Mouse (Mus musculus): ENCODE measurements at regions not wholly inside any gene's neighbourhood (a gene's known extent, or its start where the extent isn't known, plus 50 kb on each side); places are given as distances from the start of the nearest gene placed in this dataset.

DNA sequence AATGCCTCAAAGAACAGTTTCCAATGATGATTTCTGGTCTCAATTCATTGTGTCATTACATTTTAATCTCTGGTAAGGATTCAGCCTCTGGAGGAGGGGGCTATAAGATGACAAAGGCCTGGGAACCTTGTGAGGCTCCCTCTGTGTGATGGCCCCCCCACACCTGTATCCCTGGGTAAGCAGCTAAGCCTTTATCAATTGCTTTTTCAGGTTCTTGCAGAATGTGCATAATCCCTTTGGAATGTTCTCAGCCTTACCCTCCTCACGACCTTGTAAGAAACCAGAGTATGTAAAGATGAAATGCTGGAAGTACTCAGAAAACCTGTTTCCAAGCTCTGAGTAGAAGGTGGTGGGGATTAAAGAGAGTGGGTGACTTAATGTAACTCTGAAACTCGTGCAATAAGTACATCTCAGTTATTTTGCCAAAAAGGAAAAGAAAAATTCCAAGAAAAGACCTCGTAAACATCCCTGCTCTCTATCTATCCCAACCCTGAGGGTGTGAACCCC lies 446.7 kb upstream of the Mctp2 start:
- no peak for ATAC-seq

DNA sequence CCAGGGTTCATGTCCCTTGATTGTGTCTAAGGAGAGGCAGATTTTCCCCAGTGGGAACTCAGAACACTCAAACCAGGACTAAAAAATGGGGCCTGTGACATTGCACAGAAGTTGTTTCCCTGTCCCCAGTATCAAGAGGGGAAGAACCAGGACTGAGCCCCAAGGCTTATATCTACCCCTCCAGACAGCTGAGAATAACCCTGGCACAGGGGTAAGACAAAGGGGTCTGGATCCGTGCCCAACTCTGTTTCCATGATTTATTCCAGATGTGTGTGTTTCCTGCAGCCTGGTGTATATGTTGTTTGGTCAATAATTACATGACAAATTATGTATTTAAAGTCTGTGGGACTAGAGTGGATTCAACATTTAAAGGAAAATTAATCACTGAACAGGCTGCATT lies 456.3 kb upstream of the Mctp2 start:
- no peak for ATAC-seq

DNA sequence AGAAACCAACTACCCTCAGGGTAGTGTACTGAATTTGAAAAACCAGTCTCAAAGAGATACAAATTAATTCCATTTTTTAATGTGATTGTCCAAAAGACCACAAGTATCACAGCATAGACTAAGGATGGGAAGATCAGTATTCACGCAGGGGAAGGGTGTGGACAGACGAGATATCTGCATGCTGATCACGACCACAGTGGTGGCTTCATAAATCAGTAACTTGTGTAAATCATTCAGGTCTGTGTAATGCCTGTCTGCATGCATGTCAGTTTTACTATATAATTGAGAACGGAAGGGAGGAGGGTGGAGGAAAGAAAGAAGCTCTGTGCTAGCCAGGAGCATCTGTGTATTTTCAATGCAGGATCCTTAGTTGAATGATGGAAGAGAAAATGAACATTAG lies 462.3 kb upstream of the Mctp2 start:
- no peak for ATAC-seq

DNA sequence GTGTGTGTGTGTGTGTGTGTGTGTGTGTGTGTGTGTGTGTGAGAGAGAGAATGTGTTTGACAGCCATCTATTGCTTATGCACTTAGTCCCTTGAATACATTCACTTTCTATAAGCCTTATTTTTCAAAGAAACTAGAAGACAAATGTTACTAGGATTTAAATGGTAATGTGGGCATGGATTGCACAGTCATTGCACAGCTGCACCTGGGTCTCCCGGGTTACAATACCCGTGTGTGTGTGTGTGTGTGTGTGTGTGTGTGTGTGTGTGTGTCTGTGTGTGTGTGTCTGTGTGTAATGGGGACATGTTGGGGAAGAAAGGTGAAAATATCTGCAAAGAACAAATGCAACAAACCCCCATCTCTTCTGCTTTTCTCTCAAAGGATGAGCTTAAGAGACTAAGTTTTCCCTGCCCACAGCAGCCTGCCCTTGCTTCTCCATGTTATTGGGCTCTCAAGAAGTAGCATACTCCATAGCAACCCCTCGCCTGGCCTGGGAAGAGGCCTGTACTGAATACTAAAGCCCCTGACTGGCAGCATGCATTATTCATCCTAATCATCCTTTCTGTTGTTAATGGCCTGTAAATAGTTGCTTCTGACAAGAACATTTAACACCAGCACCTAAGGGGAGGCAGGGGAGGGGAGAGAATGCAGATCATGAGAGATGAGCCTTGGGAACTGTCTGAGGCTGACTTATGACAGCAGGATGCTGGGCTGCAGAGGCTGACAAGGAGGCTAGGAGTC lies 467.8 kb upstream of the Mctp2 start:
- no peak for ATAC-seq

DNA sequence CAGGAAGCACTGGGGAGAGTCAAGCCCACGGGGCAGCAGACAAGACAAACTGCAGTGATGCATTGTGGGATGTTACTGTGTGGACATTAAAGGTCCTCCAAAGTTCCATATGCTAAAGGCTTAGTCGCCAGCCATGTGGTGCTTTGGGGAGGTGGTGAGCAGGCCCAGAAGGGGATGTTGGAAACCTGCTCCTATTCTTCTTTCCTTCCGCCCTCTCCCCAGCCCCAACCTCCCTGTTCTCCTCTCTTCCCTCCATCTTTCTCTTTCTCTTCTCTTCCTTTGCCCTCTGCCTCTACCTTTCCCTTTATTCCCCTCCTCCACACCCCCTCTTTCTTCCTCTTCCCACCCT lies 468.3 kb upstream of the Mctp2 start:
- ATAC-seq = no peak

DNA sequence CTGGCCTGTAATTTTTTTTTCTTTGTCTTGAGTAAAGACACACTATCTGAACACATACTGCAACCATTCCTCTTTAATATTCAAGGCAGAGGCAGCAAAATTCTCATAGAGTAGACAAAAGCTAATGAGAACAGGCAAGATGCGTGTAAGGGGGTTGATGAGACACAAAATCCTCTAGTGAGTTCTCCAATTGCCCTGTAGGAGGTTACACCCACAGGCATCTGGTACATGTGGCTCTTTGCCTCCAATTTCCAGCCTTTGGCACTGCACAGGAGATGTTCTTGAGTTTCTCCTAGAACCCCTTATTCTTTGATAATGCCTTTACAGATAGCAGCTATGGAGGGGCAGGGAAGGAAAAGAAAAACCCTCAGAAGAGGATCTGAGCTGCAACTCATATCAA lies 480.9 kb upstream of the Mctp2 start:
- ATAC-seq = no peak

DNA sequence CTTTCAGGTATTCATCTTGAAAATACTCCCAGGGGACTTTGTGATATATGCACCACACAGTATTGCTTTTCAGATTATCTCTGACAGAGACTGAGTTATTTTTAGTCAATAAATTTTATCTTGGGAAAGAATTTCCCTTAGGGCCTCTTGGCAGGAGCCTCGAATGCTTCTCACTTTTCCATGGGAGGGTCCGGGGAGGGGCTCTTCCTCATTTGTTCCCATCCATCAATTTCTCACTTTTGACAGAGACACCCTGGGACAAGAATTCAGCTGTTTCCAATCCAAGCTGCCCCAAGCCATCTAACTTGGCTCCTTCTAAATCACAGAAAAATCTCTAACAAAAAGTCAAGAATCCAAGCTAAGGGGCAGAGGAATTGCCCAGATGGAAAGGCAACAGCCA lies 481.9 kb upstream of the Mctp2 start:
- ATAC-seq = no peak

DNA sequence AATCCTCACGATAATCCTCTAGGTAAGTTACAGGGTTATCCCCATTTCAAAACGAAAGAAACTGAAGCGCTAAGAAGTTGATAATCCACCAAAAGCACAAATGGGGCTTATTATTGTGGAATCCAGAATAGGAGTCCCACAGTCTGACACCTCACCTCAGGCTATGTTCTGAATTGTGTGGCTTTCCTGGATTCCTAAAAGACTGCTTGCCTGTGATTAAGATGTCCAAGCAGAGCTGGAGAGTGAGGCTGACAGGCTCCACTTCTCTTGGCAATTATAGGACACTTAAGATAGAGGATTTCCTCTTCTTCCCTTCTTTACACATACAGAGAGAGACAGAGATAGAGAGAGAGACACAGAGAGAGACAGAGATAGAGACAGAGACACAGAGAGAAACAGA lies 515.7 kb upstream of the Mctp2 start:
- ATAC-seq = no peak

DNA sequence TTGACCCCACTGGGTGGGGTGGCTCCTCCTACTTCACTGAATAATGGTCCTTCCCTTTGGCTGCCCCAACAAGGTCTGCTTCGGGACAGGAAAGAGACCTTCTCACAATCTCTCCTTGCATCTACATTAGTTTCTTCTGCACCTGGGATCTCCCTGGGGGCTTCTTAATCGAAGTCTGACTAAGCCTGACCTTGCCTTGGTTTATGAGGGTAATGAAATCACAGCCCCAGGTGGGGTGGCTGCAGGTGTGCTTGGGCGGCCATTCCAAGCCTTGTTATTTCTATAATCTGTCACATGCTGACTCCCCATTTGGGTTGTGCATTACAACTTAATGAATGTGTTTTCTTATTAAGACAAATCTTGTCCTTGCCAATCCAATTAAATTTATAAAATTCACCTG lies 520.2 kb upstream of the Mctp2 start:
- ATAC-seq = no peak

DNA sequence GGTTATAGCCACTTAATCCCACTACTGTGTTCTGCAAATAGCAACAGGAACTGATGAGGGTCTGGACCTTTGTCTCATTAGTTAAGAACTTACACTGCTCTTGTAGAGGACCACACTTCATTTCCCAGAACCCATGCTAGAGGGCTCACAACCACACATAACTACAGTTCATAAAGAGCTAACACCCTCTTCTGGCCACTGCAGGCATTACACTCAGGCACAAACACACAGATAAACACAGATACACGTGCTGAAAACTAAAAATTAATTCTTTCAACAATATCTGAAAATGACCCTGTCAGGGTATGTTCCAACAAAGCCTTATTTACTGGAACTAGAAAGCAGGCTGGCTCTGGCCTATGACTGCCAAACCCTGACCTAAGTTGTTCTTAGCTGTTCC lies 529.0 kb upstream of the Mctp2 start:
- ATAC-seq = no peak

DNA sequence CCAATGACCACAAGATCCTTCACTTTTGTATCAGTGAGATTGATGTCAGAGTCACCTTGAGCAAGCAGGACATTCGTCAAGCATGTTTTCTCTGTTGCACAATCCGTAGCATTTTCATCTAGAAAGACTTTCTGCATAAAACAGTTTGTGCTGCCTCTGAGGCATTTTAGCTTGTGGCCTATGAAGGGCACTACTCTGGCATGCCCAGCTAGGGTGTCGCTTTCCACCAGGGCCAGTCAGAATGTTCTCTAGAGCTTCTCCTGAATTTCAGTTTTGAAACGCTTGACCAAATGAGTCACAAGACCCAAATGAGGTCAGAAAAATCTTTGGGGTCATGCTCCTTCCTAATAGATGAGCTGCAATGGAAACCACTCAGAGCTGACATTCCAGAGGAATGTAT lies 529.6 kb upstream of the Mctp2 start:
- no peak for ATAC-seq

DNA sequence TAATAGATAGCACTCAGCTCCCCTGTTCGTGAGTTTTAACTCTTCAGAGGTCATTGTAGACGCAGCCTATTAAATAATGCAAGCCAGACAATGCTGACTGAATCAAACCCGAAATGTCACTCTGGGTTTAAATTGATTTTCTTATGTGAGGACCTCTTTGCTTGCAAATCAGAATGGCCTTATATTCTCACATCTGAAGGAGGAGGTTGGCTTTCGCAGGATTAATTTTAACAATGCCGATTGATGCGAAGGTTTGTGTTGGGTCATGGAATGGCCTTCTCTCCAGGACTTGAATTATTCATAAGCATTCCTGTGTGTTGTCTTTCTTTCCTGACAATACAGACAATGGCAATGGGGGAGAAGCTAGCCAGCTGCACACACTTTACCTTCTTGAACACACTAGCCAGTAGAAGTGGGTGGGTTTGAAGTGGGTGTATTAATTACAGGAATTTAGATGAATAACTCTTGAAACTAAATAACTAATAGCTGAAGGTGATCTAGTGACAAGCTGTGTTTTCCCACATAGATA lies 530.1 kb upstream of the Mctp2 start:
- no peak for ATAC-seq

DNA sequence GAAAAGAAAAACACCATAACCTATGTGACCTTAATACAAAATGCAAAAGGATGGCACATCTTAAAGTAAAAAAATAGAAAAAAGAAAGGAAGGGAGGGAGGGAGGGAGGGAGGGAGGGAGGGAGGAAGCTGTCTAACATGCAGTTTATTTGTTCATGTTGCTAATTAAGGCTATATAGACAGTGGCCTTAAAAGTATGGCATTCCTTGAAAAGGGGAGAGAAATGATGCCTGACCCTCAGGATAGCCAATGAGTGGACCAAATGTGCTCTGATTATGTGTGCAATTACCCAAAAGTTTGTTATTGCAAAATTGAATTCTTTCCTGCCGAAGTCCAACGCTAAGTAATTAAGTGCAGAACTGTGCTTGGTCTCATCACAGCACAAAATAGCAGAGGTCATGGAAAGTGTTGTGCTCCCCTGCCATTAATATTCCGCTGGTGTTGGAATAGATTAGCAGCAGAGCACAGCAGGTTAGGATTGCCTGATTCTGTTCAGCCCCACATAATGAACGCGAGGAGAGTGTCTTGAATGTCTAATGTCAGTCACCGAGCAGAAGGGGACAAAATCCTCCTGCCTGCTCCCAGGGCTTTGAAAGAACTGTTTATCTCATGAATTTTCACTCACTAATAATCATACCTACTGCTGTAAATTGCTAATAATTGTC lies 531.7 kb upstream of the Mctp2 start:
- no peak for ATAC-seq

DNA sequence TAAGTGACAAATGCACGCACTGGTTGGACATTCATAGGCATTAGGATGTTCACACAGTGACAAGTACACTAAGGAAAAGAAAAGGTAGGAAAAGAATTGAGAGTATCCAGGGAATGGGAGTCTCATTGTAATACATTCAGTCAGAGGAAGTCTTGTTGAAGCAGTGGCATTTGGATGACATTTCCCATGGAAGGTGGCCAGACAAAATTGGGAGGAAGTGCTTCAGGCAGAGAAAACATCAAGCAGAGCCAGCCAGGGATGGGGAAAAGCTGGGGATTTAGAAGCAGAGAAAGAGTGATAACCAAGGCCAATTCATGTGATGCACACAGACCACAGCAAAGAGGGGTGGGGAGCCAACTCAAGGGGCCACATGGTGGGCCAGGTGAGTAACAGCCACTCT lies 524.0 kb upstream of the Rgma start:
- ATAC-seq = no peak

DNA sequence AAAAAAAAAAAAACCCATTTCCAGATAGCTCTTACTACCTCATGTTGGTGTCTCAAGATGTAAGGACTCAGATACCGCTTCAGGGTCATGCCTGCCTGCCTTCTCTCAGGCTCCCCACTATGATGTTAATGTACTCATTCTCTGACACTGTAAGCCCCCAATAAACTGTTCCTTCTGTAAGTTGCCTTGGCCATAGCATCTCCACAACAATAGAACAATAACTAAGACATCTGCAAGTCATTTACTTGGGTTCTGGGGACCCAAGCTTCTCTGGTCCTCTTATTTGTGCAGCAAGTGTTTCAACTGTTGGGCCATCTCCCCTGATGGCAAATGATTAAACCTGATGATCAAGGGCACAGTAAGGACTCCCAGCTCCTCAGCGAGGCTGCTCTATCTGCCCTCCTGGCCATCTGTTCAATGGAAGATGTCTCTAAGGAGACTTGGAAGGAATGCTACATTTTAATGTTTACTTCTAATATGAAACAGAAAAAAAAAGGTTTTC lies 520.8 kb upstream of the Rgma start:
- ATAC-seq = no peak

DNA sequence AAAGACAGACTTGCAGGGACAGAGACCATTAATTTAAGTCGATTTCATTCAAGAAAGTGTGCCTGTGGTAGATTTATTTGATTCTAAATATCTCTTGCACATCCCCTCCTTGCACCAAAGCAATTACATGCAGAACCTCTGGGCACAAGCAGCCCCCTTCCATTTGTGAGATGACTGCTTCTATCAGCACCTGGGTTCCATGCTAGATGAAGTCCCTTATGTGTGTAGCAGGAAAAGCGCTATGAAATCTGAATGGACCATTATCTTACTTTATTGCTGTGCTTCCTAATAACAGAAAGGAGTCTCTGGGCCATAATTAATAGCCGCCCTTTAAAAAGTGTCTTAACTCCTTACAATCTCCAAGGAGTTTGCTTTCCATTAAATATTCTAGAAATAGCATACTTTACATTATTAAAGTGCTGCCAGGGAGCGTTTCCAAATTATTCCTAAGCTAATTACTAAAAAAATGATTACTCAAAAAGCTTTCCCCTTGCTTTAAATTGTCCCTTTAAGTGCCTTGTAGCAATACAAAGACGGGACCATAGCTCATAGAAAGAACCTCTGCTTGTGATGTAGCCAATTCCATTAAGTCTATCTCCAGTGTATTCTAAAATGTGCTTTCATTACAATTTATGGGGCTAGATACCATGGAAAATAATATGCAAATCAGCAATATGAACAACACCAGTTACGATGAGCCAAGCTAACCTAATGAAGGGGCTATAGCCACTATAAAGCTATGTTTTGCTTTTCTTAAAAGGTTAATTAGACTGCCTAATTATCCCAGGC lies 508.1 kb upstream of the Rgma start:
- no peak for ATAC-seq

DNA sequence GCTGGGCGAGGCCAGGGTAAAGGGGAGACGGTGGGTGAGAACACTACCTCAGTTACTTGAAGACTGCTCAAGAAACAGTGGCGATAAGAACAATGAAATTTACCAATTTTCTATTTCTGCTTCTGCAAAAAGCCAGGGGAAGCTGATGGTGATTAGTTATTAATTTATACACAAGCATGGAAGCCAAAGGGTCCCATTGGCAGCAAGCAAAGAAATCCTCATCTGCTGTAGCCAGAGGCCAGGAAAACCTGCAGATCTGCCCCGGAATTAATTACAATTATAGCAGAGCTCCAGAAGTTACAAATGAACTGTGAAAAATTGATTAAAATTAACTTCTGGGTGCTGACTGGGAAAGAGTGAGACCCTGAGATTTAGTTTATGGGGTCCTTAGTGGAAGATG lies 506.2 kb upstream of the Rgma start:
- ATAC-seq = no peak

DNA sequence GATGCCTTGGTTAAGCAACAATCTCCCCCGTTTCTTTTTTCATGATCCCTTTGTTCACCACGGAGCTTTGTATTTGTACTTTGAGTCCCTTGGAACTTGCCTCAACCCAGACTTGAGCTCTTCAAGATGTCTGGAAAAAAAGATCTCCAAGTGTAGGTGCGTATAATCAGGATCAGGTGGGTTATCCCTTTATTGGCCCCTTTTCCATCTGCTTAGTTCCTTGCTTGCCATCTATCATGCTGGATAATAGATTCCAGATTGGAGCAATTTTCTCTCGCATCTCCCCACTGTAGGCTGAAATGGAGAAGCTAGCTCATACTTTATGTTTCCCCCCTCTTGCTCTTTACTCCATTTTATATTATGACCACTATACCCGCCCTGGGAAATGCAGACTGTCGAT lies 474.5 kb upstream of the Rgma start:
- ATAC-seq = no peak

DNA sequence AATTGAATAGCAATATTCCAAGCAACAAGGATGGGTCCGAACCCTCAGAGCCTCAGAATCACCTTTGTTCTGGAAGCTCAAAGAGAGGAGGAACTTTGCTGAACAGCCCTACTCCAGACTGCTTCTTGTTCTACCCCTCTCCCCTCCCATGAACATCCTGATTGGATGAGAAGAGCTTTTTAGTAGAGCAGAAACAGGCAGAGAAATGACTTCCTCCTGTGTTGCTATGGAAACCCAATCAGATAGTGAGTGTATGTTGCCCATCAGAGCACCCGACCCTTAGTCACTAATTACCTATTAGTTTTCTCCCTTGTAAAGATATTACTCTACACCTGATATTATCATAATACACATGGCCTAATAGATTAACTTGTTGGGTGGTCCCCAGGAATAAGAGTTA lies 469.4 kb upstream of the Rgma start:
- no peak for ATAC-seq

DNA sequence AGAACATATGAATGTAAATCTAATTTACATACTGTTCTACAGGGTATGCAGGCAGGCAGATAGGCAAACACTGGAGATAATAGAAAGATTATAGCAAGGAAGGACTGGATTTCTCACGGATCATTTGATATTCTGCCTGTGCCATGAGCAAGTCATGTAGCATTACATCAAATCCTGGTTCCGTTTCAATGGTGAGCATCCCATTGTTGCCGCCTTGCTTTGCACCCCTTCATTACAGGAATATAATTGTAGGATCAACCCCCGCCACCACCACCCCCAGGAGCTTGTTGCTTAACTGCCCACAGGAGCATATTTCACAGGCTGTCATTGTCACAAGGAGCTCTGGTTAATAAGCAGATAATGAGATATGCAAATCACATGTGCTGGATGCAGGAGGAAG lies 468.8 kb upstream of the Rgma start:
- no peak for ATAC-seq

DNA sequence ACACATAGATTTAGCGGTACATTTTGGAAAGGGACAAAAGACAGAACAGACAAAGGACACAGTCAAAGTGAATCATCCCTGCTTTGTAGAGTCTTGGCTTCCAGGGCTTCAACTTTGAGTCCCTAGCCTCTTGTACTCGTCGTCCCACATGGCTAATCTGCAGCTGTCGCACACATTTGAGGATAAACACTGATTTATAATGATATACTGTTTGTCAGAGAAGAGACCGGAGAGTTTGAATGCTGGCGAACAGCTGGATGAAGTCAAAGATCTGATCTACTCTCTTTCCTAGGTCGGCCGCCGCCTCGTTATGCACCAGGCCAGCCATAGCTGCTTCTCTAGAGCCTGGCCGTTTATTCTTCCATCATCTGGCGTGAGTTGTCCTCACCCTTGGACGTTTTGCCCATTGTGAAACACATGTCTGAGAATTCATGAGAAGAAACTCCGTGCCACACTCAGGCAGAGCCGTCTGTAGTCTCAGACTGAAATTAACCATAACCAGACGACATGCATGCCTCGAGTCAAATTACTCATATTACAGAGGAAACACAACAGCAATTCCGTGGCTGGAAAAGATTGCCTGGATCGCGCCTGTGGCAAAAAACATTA lies 448.4 kb upstream of the Rgma start:
- ATAC-seq = no peak

DNA sequence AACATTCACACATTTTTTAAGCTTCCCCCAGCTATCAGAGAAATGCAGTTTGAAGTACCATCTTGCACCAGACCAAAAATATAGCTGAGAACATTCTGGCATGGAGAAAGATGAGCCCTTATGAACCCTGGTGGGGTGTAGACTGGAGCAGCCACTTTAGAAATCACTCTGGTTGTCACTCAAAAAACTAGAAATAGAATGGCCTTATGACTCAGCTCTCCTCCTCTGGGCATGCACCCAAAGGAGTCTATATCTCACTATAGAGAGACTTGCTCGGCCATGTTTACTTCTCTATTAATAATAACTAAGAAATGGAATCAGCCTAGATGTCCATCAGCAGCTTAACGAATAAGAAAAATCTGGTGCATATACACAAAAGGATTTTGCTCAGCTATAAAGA lies 436.5 kb upstream of the Rgma start:
- no peak for ATAC-seq

DNA sequence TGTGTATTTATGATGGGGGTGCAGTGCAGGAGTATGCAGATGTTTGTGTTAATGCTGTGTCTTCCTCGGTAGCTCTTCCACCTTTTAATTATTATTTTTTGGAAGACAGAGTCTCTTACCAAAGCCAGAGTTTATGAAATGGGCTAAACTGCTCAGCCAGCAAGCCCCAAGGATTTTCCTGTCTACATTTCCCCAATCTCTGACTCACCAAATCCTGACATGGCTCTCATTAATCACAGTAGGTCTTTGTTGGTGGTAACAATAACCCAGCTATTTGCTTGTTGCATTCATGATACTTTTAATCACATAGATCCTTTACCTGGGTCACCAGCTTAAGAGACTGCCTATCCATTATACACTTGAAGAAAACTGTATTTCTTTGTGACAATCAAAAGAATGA lies 427.8 kb upstream of the Rgma start:
- ATAC-seq = no peak

All from CD4-positive, CD25-positive, alpha-beta regulatory T cell, adult 4 months (primary cell).